Comparison of ENCODE assay signal across 8 mouse cellular contexts in genomic region chr3:69156484-69156883, GRCm38 (mm10). TPM values are rescaled to one million over a fixed set of nuclear protein-coding genes. Genes with fewer than 3 reads are reported as not detected.
DNase-seq lines count a peak whose midpoint lies in the region; ATAC-seq and TF ChIP-seq lines count a peak whose summit lies in the region.
"Had no signal": no experiment of that assay in that cellular context is flagged by ENCODE, and none has a peak within 500 bp of the region (broad histone marks: within the 10 kb centered on the region; RNA-seq: fewer than 3 reads in every experiment).

No protein-coding gene starts in this region.

- no peak overlapping the region for H3K4me2 ChIP-seq in forebrain, postnatal 0 days (ENCODE audit: low read depth)
- H3K4me2 ChIP-seq in forebrain, embryonic 13.5 days: no peak overlapping the region
- H3K4me2 ChIP-seq: neural tube, embryonic 13.5 days had no signal

- WGBS in forebrain, postnatal 0 days: 65% methylated on average over 13 of the region's 13 CpGs
- 69% methylated on average over 13 of the region's 13 CpGs for WGBS in forebrain, embryonic 13.5 days

- no peaks in the 10 kb centered on the region for H3K27me3 ChIP-seq in forebrain, postnatal 0 days (ENCODE audit: insufficient read depth, low read length)
- H3K27me3 ChIP-seq in forebrain, embryonic 13.5 days: no peaks in the 10 kb centered on the region
- H3K27me3 ChIP-seq: neural tube, embryonic 13.5 days had no signal

- H3K9me3 ChIP-seq in forebrain, postnatal 0 days (ENCODE audit: low read length): no peaks in the 10 kb centered on the region
- no peaks in the 10 kb centered on the region for H3K9me3 ChIP-seq in forebrain, embryonic 13.5 days (replicated peaks)
- H3K9me3 ChIP-seq: neural tube, embryonic 13.5 days had no signal

- no peaks in the 10 kb centered on the region for H3K36me3 ChIP-seq in forebrain, postnatal 0 days (ENCODE audit: insufficient read depth)
- H3K36me3 ChIP-seq in forebrain, embryonic 13.5 days (ENCODE audit: poor library complexity, severe bottlenecking): no peaks in the 10 kb centered on the region
- H3K36me3 ChIP-seq: neural tube, embryonic 13.5 days had no signal

- H3K4me1 ChIP-seq in forebrain, postnatal 0 days (ENCODE audit: insufficient read depth): no peaks in the 10 kb centered on the region
- H3K4me1 ChIP-seq in forebrain, embryonic 13.5 days: no peaks in the 10 kb centered on the region
- H3K4me1 ChIP-seq: neural tube, embryonic 13.5 days had no signal

- no peak for TF ChIP-seq CTCF in forebrain, postnatal 0 days (IDR thresholded peaks at IDR 0.05; ENCODE audit: low read depth)

- ATAC-seq in megakaryocyte, adult 5-6 weeks (ENCODE audit: poor library complexity, severe bottlenecking): peak; percentile 93
- ATAC-seq in forebrain, postnatal 0 days: no peak
- ATAC-seq in forebrain, embryonic 13.5 days: no peak

- H3K4me3 ChIP-seq in forebrain, postnatal 0 days (ENCODE audit: low read depth, low read length): no peak overlapping the region
- no peak overlapping the region for H3K4me3 ChIP-seq in forebrain, embryonic 13.5 days
- H3K4me3 ChIP-seq: neural tube, embryonic 13.5 days had no signal

- no peak overlapping the region for H3K27ac ChIP-seq in forebrain, postnatal 0 days (ENCODE audit: low read depth, low read length)
- H3K27ac ChIP-seq in forebrain, embryonic 13.5 days: no peak overlapping the region
- H3K27ac ChIP-seq: neural tube, embryonic 13.5 days had no signal

- DNase-seq in right cerebral cortex, postnatal 14 days: peak; percentile 17
- no peak for DNase-seq in right cerebral cortex, postnatal 4 days
- peak; percentile 26 for DNase-seq in gastrocnemius, postnatal 25 days
- no peak for DNase-seq in forebrain, postnatal 0 days
- no peak for DNase-seq in layer of hippocampus, adult 8-10 months (ENCODE audit: low spot score in 2 of 2)

- H3K9ac ChIP-seq in forebrain, postnatal 0 days: no peak overlapping the region
- no peak overlapping the region for H3K9ac ChIP-seq in forebrain, embryonic 13.5 days
- H3K9ac ChIP-seq: neural tube, embryonic 13.5 days had no signal

RNA-seq across cellular contexts. Expression of gene Kpna4, which starts 29.6 kb away (rescaled TPM):
- 10 to 100 TPM; 87.8 to 92.6 TPM for total RNA-seq in gastrocnemius, postnatal 25 days (2021)
- total RNA-seq in megakaryocyte, adult 5-6 weeks (2015): 65.3 and 67.4 TPM in 2 replicates
- 49.2 and 50.2 TPM in 2 replicates for total RNA-seq in megakaryocyte, adult 5-6 weeks (2017)
- total RNA-seq in forebrain, postnatal 0 days (2014; rRNA removed): 83.8 and 91.1 TPM in 2 replicates
- 26.3 and 32.7 TPM in 2 replicates for polyA plus RNA-seq in forebrain, postnatal 0 days (2015; fragmentation: Nextera tagmentation; extraction: Ambion mirVana)
- total RNA-seq in layer of hippocampus, adult 8-10 months (2022): 10 to 100 TPM; 68.1 to 94.4 (median 81.2) TPM
- polyA plus RNA-seq in forebrain, embryonic 13.5 days (2015; fragmentation: Nextera tagmentation; extraction: Ambion mirVana): 36.4 and 37.5 TPM in 2 replicates

Comparison
In these comparisons a context has a peak if more than half of its experiments do, and no peak if none do; other contexts are left out.
1. DNase-seq: peak in right cerebral cortex, postnatal 14 days (single experiment) and gastrocnemius, postnatal 25 days (single experiment); none in right cerebral cortex, postnatal 4 days (single experiment), forebrain, postnatal 0 days (single experiment) and layer of hippocampus, adult 8-10 months (0 of 2).